Mouse (Mus musculus) forebrain, embryonic 13.5 days (tissue): ENCODE results near the gene Flot2. TPM values are rescaled to one million over a fixed set of nuclear protein-coding genes. Genes with fewer than 3 reads are reported as not detected.

Source experiments
- ATAC-seq: fragments of 200-750 bp; cut with Nextera tagmentation; 2 replicates; pipeline ENCODE4 v1.8.0; 2017
- H3K27ac ChIP-seq: fragments of 300-500 bp; sonication (generic); 2 replicates; pipeline ENCODE4 v1.5.1; 2015; ENCODE audit warnings: inconsistent platforms, mild to moderate bottlenecking, moderate library complexity
- H3K27me3 ChIP-seq: fragments of 300-500 bp; sonication (generic); 2 replicates; pipeline ENCODE4 v1.6.1; 2015; ENCODE audit warnings: mild to moderate bottlenecking, inconsistent platforms
- H3K36me3 ChIP-seq: fragments of 300-500 bp; sonication (generic); 2 replicates; pipeline ENCODE4 v1.6.1; 2015; ENCODE audit warnings: mild to moderate bottlenecking, inconsistent platforms; ENCODE audit not compliant: poor library complexity, severe bottlenecking
- H3K4me1 ChIP-seq: fragments of 300-500 bp; sonication (generic); 2 replicates; pipeline ENCODE4 v1.6.1; 2015; ENCODE audit warnings: inconsistent platforms
- H3K4me2 ChIP-seq: fragments of 300-500 bp; sonication (generic); 2 replicates; pipeline ENCODE4 v1.6.1; 2015; ENCODE audit warnings: inconsistent platforms, mild to moderate bottlenecking, moderate library complexity
- H3K4me3 ChIP-seq: fragments of 300-500 bp; sonication (generic); 2 replicates; pipeline ENCODE4 v1.5.1; 2015; ENCODE audit warnings: mild to moderate bottlenecking, inconsistent platforms
- H3K9ac ChIP-seq: fragments of 300-500 bp; sonication (generic); 2 replicates; pipeline ENCODE4 v1.6.1; 2015; ENCODE audit warnings: mild to moderate bottlenecking, inconsistent platforms
- H3K9me3 ChIP-seq: fragments of 300-500 bp; sonication (generic); replicated peaks from 2 replicates; pipeline ENCODE4 v1.6.1; 2016; ENCODE audit warnings: inconsistent platforms
- WGBS: fragments of 180-500 bp; shearing (Covaris S2); methylation state at CpG from one replicate; pipeline ENCODE4 v1.1.7; 2015; 5-methylcytosine and 5-hydroxymethylcytosine counted together
- microRNA counts: library from miRNA; unstranded; fragments of <30 nt; microRNA quantifications from one replicate; lab custom pipeline; 2016
- microRNA-seq: library from miRNA; unstranded; fragments of <30 nt; microRNA quantifications from one replicate; pipeline ENCODE4, GENCODE M21; 2016
- polyA plus RNA-seq: library from polyadenylated mRNA; unstranded; fragments of >200 nt; fragmentation: Nextera tagmentation; extraction: Ambion mirVana; gene quantifications from 2 replicates; pipeline ENCODE4 v1.2.1, GENCODE M21; 2015

Gene Flot2
- polyA plus RNA-seq, 1 experiment from 2014 or later = 69.6 TPM

- no peak overlapping the region for H3K9ac ChIP-seq
- H3K9me3 ChIP-seq = no peaks in the 10 kb centered on the region
- H3K27ac ChIP-seq = no peak overlapping the region
- ATAC-seq = no peak
- H3K4me3 ChIP-seq = no peak overlapping the region
- H3K4me1 ChIP-seq = no peaks in the 10 kb centered on the region
- WGBS = 88% methylated on average over 5 of the region's 5 CpGs
- H3K27me3 ChIP-seq = 0 out of 2 replicates have a peak, but pooled peaks cover 10% of the 10 kb centered on the region
- H3K36me3 ChIP-seq = no peaks in the 10 kb centered on the region
- H3K4me2 ChIP-seq = no peak overlapping the region
Measured at GRCm38 (mm10) chr11:78087756-78088281, 50.1 kb downstream of the Flot2 start.

GRCm38 (mm10) chr11:78094137-78094503 is 56.4 kb downstream of the Flot2 start:
- H3K36me3 ChIP-seq = no peaks in the 10 kb centered on the region; the same call in 1 of the 2 replicates
- peak overlapping the region; percentile 89 for H3K9ac ChIP-seq
- 56% methylated on average over 11 of the region's 11 CpGs for WGBS
- H3K4me1 ChIP-seq = peaks cover 31% of the 10 kb centered on the region
- peak overlapping the region; percentile 85 for H3K4me3 ChIP-seq
- H3K27me3 ChIP-seq = no peaks in the 10 kb centered on the region
- no peaks in the 10 kb centered on the region for H3K9me3 ChIP-seq
- peak overlapping the region; percentile 67 for H3K27ac ChIP-seq
- peak; percentile 30 for ATAC-seq
- H3K4me2 ChIP-seq = peak overlapping the region; percentile 92

GRCm38 (mm10) chr11:78094504-78095143 is 56.9 kb downstream of the Flot2 start, which contains the start of gene Fam222b:
TSS of gene Fam222b (plus strand) at chr11:78094660.
- Histone ChIP-seq H3K36me3 (peaks cover 2% of the 10 kb centered on the region; the same call in 1 of the 2 replicates), H3K27me3 (no peaks in the 10 kb centered on the region), H3K4me3 (peak within 1 kb of the TSS; percentile 85), H3K4me1 (peaks cover 31% of the 10 kb centered on the region), H3K27ac (peak within 1 kb of the TSS; percentile 67), H3K9ac (peak within 1 kb of the TSS; percentile 89), H3K4me2 (peak within 1 kb of the TSS; percentile 92), H3K9me3 (no peaks in the 10 kb centered on the region)
- ATAC-seq = peak; percentile 95
- under 1% methylated on average over 38 of the region's 38 CpGs for WGBS

GRCm38 (mm10) chr11:78095144-78095516 is 57.4 kb downstream of the Flot2 start:
- Histone ChIP-seq H3K4me2 (peak overlapping the region; percentile 92), H3K4me1 (peaks cover 31% of the 10 kb centered on the region), H3K36me3 (peaks cover 5% of the 10 kb centered on the region; the same call in 1 of the 2 replicates), H3K27ac (peak overlapping the region; percentile 67; the same call in 1 of the 2 replicates), H3K9me3 (no peaks in the 10 kb centered on the region), H3K27me3 (no peaks in the 10 kb centered on the region), H3K4me3 (peak overlapping the region; percentile 85), H3K9ac (peak overlapping the region; percentile 89)
- 28% methylated on average over 5 of the region's 5 CpGs for WGBS
- no peak for ATAC-seq

GRCm38 (mm10) chr11:78097077-78097476 is 59.3 kb downstream of the Flot2 start:
- Histone ChIP-seq H3K36me3 (peaks cover 13% of the 10 kb centered on the region; the same call in 1 of the 2 replicates), H3K9ac (peak overlapping the region; percentile 56), H3K27ac (0 out of 2 replicates have a peak overlapping the region, but pooled peaks have one; percentile 17), H3K9me3 (no peaks in the 10 kb centered on the region), H3K4me2 (peak overlapping the region; percentile 51), H3K4me3 (peak overlapping the region; percentile 12), H3K4me1 (peaks cover 31% of the 10 kb centered on the region), H3K27me3 (no peaks in the 10 kb centered on the region)
- no peak for ATAC-seq
- WGBS = 38% methylated on average over 3 of the region's 3 CpGs

GRCm38 (mm10) chr11:78100746-78101145 is 63.0 kb downstream of the Flot2 start:
- peaks cover 19% of the 10 kb centered on the region for H3K4me1 ChIP-seq
- ATAC-seq = no peak
- H3K4me3 ChIP-seq = no peak overlapping the region
- WGBS = 91% methylated on average over 11 of the region's 11 CpGs
- no peaks in the 10 kb centered on the region for H3K9me3 ChIP-seq
- no peak overlapping the region for H3K27ac ChIP-seq
- no peak overlapping the region for H3K4me2 ChIP-seq
- peaks cover 13% of the 10 kb centered on the region; the same call in 1 of the 2 replicates for H3K36me3 ChIP-seq
- no peaks in the 10 kb centered on the region for H3K27me3 ChIP-seq
- no peak overlapping the region for H3K9ac ChIP-seq

GRCm38 (mm10) chr11:78102142-78102541 is 64.4 kb downstream of the Flot2 start:
- 93% methylated on average over 5 of the region's 5 CpGs for WGBS
- no peak overlapping the region for H3K4me3 ChIP-seq

GRCm38 (mm10) chr11:78102958-78103747 is 65.4 kb downstream of the Flot2 start:
- Histone ChIP-seq H3K36me3 (peaks cover 27% of the 10 kb centered on the region), H3K9me3 (no peaks in the 10 kb centered on the region), H3K9ac (no peak overlapping the region), H3K4me3 (no peak overlapping the region), H3K4me2 (no peak overlapping the region), H3K27ac (no peak overlapping the region), H3K27me3 (no peaks in the 10 kb centered on the region), H3K4me1 (0 out of 2 replicates have a peak, but pooled peaks cover under 1% of the 10 kb centered on the region)
- WGBS = 72% methylated on average over 5 of the region's 5 CpGs
- ATAC-seq = no peak

More at GRCm38 (mm10) chr11:78102142-78102541, 64.4 kb downstream of the Flot2 start:
- Histone ChIP-seq H3K27ac (no peak overlapping the region), H3K4me2 (no peak overlapping the region), H3K36me3 (peaks cover 18% of the 10 kb centered on the region), H3K27me3 (no peaks in the 10 kb centered on the region), H3K9ac (no peak overlapping the region), H3K9me3 (no peaks in the 10 kb centered on the region), H3K4me1 (peaks cover 7% of the 10 kb centered on the region)
- ATAC-seq = no peak

- no peak overlapping the region for H3K27ac ChIP-seq
- 94% methylated on average over 5 of the region's 5 CpGs for WGBS
Measured at GRCm38 (mm10) chr11:78104501-78104900, 66.8 kb downstream of the Flot2 start.

More at GRCm38 (mm10) chr11:78104501-78104900, 66.8 kb downstream of the Flot2 start:
- Histone ChIP-seq H3K9me3 (no peaks in the 10 kb centered on the region), H3K36me3 (peaks cover 26% of the 10 kb centered on the region), H3K4me2 (no peak overlapping the region), H3K27me3 (no peaks in the 10 kb centered on the region), H3K4me3 (no peak overlapping the region), H3K4me1 (no peaks in the 10 kb centered on the region), H3K9ac (no peak overlapping the region)
- ATAC-seq = no peak

MicroRNAs encoded within 50 kb of the gene (microRNA counts, 519-probe panel; counts per million panel counts)
- 3,948 counts per million, percentile 77 among the panel's probes with 10 or more counts for microRNA mmu-miR-144 (lab: Ali Mortazavi, UCI)
- 3,276 counts per million, percentile 69 among the panel's probes with 10 or more counts for microRNA mmu-miR-451 (lab: Ali Mortazavi, UCI)

Small RNA genes within 50 kb of the gene (microRNA-seq; reads per million reads assigned to microRNA genes)
- 44.0 reads per million, percentile 41 among the genes with 10 or more reads in this experiment for gene Mir144
- gene Mir451a = not detected
- gene Mir451b = not detected

Other genes starting within 250 kb of the Flot2 start
- 12.7 and 15.1 TPM in 2 replicates for gene Pipox, start 143.8 kb upstream of the Flot2 start, polyA plus RNA-seq
- gene Sez6, start 107.1 kb upstream of the Flot2 start, polyA plus RNA-seq = 141 and 165 TPM in 2 replicates
- 20.7 and 24.5 TPM in 2 replicates for gene Phf12, start 55.2 kb upstream of the Flot2 start, polyA plus RNA-seq
- 23.4 and 26.6 TPM in 2 replicates for gene Dhrs13, start 5.7 kb upstream of the Flot2 start, polyA plus RNA-seq
- gene Eral1, start 42.5 kb downstream of the Flot2 start, polyA plus RNA-seq = 33.0 and 36.6 TPM in 2 replicates
- 22.1 and 23.7 TPM in 2 replicates for gene Fam222b, start 56.7 kb downstream of the Flot2 start, polyA plus RNA-seq
- 114 and 121 TPM in 2 replicates for gene Traf4, start 127.7 kb downstream of the Flot2 start, polyA plus RNA-seq
- 5.4 and 8.7 TPM in 2 replicates for gene Nek8, start 138.7 kb downstream of the Flot2 start, polyA plus RNA-seq
- 4.7 and 7.6 TPM in 2 replicates for gene Tlcd1, start 138.8 kb downstream of the Flot2 start, polyA plus RNA-seq
- gene Rpl23a, start 145.7 kb downstream of the Flot2 start, polyA plus RNA-seq = 970 and 1,119 TPM in 2 replicates
- gene Rab34, start 150.5 kb downstream of the Flot2 start, polyA plus RNA-seq = 39.7 and 42.1 TPM in 2 replicates
- 1.3 and 1.6 TPM in 2 replicates for gene Proca1, start 155.5 kb downstream of the Flot2 start, polyA plus RNA-seq
- gene Sdf2, start 207.8 kb downstream of the Flot2 start, polyA plus RNA-seq = 62.7 and 64.1 TPM in 2 replicates
- gene Supt6, start 208.1 kb downstream of the Flot2 start, polyA plus RNA-seq = 24.9 and 29.4 TPM in 2 replicates
- 61.8 and 73.0 TPM in 2 replicates for gene 2610507B11Rik, start 223.8 kb downstream of the Flot2 start, polyA plus RNA-seq